Mouse (Mus musculus) intestine, postnatal 0 days (tissue): ENCODE results near the gene Hist1h2be. TPM values are rescaled to one million over a fixed set of nuclear protein-coding genes. Genes with fewer than 3 reads are reported as not detected.
"Not testable (repeated sequence)": the region's sequence is repeated elsewhere in the genome, so short reads cannot be mapped to it uniquely, and the experiment has no call there.

Experiments used
- ATAC-seq: fragments of 200-750 bp; cut with Nextera tagmentation; 2 replicates; pipeline ENCODE4 v1.8.0; 2017; ENCODE audit warnings: mild to moderate bottlenecking, moderate TSS enrichment, moderate library complexity
- H3K27ac ChIP-seq: fragments of 300-500 bp; sonication (generic); 2 replicates; pipeline ENCODE4 v1.5.1; 2014; ENCODE audit warnings: mild to moderate bottlenecking, low read depth, low read length, moderate library complexity
- H3K27me3 ChIP-seq: fragments of 300-500 bp; sonication (generic); replicated peaks from 2 replicates; pipeline ENCODE4 v1.6.1; 2014; ENCODE audit warnings: low read length, mixed read lengths; ENCODE audit not compliant: control insufficient read depth, insufficient read depth
- H3K36me3 ChIP-seq: fragments of 300-500 bp; sonication (generic); 2 replicates; pipeline ENCODE4 v1.6.1; 2014; ENCODE audit warnings: mild to moderate bottlenecking, moderate library complexity; ENCODE audit not compliant: control insufficient read depth, insufficient read depth
- H3K4me1 ChIP-seq: fragments of 300-500 bp; sonication (generic); replicated peaks from 2 replicates; pipeline ENCODE4 v1.6.1; 2014; ENCODE audit warnings: antibody characterized with exemption, low read length, mixed read lengths; ENCODE audit not compliant: control insufficient read depth, insufficient read depth
- H3K4me2 ChIP-seq: fragments of 300-500 bp; sonication (generic); replicated peaks from 2 replicates; pipeline ENCODE4 v1.6.1; 2014; ENCODE audit warnings: low read depth, mild to moderate bottlenecking, moderate library complexity
- H3K4me3 ChIP-seq: fragments of 300-500 bp; sonication (generic); 2 replicates; pipeline ENCODE4 v1.5.1; 2014; ENCODE audit warnings: low read depth, low read length
- H3K9ac ChIP-seq: fragments of 300-500 bp; sonication (generic); 2 replicates; pipeline ENCODE4 v1.6.1; 2014; ENCODE audit warnings: mild to moderate bottlenecking, low read depth, low read length
- H3K9me3 ChIP-seq: fragments of 300-500 bp; sonication (generic); 2 replicates; pipeline ENCODE4 v1.6.1; 2016; ENCODE audit warnings: mixed run types; ENCODE audit not compliant: control insufficient read depth
- CTCF ChIP-seq: sonication (generic); IDR thresholded peaks from 2 replicates; pipeline ENCODE4 v1.5.1; 2016; ENCODE audit warnings: low read depth, mild to moderate bottlenecking, control low read depth, antibody characterized with exemption, moderate library complexity
- WGBS: fragments of 180-500 bp; shearing (Covaris S2); extraction: QIAGEN DNeasy Blood & Tissue Kit; methylation state at CpG from one replicate; pipeline ENCODE4 v1.1.7; 2014; 5-methylcytosine and 5-hydroxymethylcytosine counted together
- polyA plus RNA-seq: library from polyadenylated mRNA; unstranded; fragments of >200 nt; fragmentation: Nextera tagmentation; extraction: Ambion mirVana; gene quantifications from 2 replicates; pipeline ENCODE4 v1.2.1, GENCODE M21; 2015

Hist1h2be gene
- polyA plus RNA-seq, 1 experiment from 2014 or later, result 0.46 TPM

DNA sequence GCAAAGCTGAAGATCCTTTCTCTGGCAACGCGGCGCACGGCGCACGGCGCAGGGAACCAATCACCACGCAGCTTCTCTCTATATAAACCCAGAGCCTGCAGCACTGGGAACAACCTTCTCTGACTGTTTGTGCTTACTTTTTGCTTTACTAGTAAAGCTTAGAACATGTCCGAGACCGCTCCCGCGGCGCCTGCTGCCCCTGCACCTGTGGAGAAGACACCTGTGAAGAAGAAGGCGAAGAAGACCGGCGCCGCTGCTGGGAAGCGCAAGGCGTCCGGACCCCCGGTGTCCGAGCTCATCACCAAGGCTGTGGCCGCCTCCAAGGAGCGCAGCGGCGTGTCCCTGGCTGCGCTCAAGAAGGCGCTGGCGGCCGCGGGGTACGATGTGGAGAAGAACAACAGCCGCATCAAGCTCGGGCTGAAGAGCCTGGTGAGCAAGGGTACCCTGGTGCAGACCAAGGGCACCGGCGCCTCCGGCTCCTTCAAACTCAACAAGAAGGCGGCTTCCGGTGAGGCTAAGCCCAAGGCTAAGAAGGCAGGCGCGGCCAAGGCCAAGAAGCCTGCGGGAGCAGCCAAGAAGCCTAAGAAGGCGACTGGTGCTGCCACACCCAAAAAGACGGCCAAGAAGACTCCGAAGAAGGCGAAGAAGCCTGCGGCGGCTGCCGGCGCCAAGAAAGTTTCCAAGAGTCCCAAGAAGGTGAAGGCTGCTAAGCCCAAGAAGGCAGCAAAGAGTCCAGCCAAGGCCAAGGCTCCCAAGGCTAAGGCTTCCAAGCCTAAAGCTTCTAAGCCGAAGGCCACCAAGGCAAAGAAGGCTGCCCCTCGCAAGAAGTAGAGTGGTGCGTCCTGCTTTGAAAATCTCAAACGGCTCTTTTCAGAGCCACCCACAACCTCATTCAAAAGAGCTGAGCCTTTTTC is 65.7 kb downstream of the Hist1h2be start:
- no peak for TF ChIP-seq CTCF
- Histone ChIP-seq H3K4me2 (peak overlapping the region; percentile 78), H3K9ac (peak overlapping the region; percentile 70), H3K9me3 (no peaks in the 10 kb centered on the region), H3K4me1 (no peaks in the 10 kb centered on the region), H3K4me3 (peak overlapping the region; percentile 46), H3K27me3 (no peaks in the 10 kb centered on the region), H3K27ac (peak overlapping the region; percentile 85), H3K36me3 (no peaks in the 10 kb centered on the region)
- peak; percentile 79 for ATAC-seq
- WGBS, result under 1% methylated on average over 53 of the region's 54 CpGs

- Histone ChIP-seq H3K9ac (peak overlapping the region; percentile 70; the same call in 1 of the 2 replicates), H3K4me2 (peak overlapping the region; percentile 78), H3K27me3 (no peaks in the 10 kb centered on the region), H3K4me1 (no peaks in the 10 kb centered on the region), H3K4me3 (peak overlapping the region; percentile 46; the same call in 1 of the 2 replicates), H3K9me3 (no peaks in the 10 kb centered on the region), H3K27ac (peak overlapping the region; percentile 85), H3K36me3 (no peaks in the 10 kb centered on the region)
- ATAC-seq, result no peak
- whole genome bisulfite sequencing, result 14% methylated on average over 9 of the region's 9 CpGs
- no peak for TF ChIP-seq CTCF
These were observed 66.5 kb downstream of the Hist1h2be start for GRCm38 (mm10) chr13:23554393-23554792.

GRCm38 (mm10) chr13:23552962-23553361 is 68.0 kb downstream of the Hist1h2be start, which contains the start of gene Hist1h1d:
TSS of gene Hist1h1d (plus strand) at chr13:23553262.
- H3K9me3 ChIP-seq, result no peaks in the 10 kb centered on the region
- no peak for TF ChIP-seq CTCF
- no peaks in the 10 kb centered on the region for H3K36me3 ChIP-seq
- no peak within 1 kb of the TSS; the same call in 1 of the 2 replicates for H3K27ac ChIP-seq
- no peaks in the 10 kb centered on the region for H3K4me1 ChIP-seq
- H3K9ac ChIP-seq, result no peak within 1 kb of the TSS
- H3K4me3 ChIP-seq, result no peak within 1 kb of the TSS
- peak within 1 kb of the TSS; percentile 78; the same call in 1 of the 2 replicates for H3K4me2 ChIP-seq
- no peaks in the 10 kb centered on the region for H3K27me3 ChIP-seq
- no peak for ATAC-seq

DNA sequence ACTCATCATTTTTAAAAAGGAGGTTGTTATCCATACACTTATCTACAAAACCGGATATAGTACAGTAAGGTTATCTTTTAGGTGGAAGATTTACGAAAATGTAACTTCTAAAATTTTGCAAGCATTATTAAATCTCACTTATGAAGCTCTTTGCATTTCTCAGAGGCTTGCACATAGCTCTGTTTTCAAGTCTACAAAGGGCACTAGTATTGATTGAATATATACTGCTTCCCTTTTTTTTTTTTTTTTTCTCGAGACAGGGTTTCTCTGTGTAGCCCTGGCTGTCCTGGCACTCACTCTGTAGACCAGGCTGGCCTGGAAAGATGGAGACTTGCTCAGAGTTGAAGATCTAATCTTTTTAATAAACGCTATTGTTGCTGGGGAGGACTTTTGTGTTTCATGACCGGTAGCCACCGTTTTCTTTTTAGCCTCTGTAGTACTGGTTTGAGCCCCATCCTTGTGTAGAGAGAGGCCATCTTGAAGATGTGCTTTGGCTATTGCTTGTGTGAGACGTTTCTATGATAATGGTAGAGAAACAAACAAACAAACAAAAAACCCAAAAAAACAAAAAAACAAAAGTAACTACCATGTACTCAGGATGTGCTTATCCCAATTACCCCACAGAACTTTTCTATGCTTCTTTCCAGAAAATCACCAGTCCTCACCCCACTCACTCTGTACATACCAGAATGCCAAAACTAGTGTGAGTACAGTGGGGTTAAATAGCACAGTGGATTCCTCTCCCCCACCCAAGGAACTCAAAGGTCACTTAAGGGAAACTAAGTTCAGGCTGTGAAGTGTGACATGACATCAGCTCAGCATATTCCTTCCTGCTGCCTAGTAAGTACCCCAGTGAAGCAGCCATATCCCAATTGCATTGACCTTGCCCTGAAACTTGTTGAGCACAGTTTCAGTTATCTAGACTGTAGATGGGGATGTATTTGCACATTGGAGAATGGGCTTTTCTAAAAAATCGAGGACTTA is 68.7 kb downstream of the Hist1h2be start:
- 49% methylated on average over 8 of the region's 8 CpGs for WGBS
- H3K4me1 ChIP-seq, result no peaks in the 10 kb centered on the region

GRCm38 (mm10) chr13:23551146-23551834 is 69.6 kb downstream of the Hist1h2be start, which contains the start of gene Hist1h4f:
TSS of gene Hist1h4f (minus strand) at chr13:23551648.
- under 1% methylated on average over 47 of the region's 47 CpGs for WGBS
- H3K27ac ChIP-seq, result peak within 1 kb of the TSS; percentile 76
- peak; percentile 69 for ATAC-seq

More for the DNA sequence above, 68.7 kb downstream of the Hist1h2be start:
- Histone ChIP-seq H3K27ac (no peak overlapping the region), H3K4me3 (peak overlapping the region; percentile 38; the same call in 1 of the 2 replicates), H3K27me3 (no peaks in the 10 kb centered on the region), H3K4me2 (peak overlapping the region; percentile 64), H3K36me3 (no peaks in the 10 kb centered on the region), H3K9ac (no peak overlapping the region), H3K9me3 (no peaks in the 10 kb centered on the region)
- no peak for ATAC-seq
- TF ChIP-seq CTCF, result no peak

More at GRCm38 (mm10) chr13:23551146-23551834, 69.6 kb downstream of the Hist1h2be start, which contains the start of gene Hist1h4f:
- Histone ChIP-seq H3K9ac (peak within 1 kb of the TSS; percentile 12; the same call in 1 of the 2 replicates), H3K4me2 (peak within 1 kb of the TSS; percentile 64), H3K4me3 (peak within 1 kb of the TSS; percentile 38)
- H3K4me1 ChIP-seq, H3K27me3 ChIP-seq, H3K9me3 ChIP-seq, H3K36me3 ChIP-seq: not testable (repeated sequence)
- TF ChIP-seq CTCF, result peak; percentile 72
